Mouse (Mus musculus) inflammation-experienced regulatory T-cells (primary cell): ENCODE data around the gene Ddb2. TPM values are rescaled to one million over a fixed set of nuclear protein-coding genes. Genes with fewer than 3 reads are reported as not detected.

ENCODE experiments used
- polyA plus RNA-seq, 2 experiments: library from polyadenylated mRNA; unstranded; fragments of 100-300 nt; shearing (Covaris generic); gene quantifications; one replicate each; pipeline ENCODE4 v1.2.1; 2017

The Ddb2 gene
- polyA plus RNA-seq: 10 to 100 TPM; 78.2 to 90.7 TPM

DNA sequence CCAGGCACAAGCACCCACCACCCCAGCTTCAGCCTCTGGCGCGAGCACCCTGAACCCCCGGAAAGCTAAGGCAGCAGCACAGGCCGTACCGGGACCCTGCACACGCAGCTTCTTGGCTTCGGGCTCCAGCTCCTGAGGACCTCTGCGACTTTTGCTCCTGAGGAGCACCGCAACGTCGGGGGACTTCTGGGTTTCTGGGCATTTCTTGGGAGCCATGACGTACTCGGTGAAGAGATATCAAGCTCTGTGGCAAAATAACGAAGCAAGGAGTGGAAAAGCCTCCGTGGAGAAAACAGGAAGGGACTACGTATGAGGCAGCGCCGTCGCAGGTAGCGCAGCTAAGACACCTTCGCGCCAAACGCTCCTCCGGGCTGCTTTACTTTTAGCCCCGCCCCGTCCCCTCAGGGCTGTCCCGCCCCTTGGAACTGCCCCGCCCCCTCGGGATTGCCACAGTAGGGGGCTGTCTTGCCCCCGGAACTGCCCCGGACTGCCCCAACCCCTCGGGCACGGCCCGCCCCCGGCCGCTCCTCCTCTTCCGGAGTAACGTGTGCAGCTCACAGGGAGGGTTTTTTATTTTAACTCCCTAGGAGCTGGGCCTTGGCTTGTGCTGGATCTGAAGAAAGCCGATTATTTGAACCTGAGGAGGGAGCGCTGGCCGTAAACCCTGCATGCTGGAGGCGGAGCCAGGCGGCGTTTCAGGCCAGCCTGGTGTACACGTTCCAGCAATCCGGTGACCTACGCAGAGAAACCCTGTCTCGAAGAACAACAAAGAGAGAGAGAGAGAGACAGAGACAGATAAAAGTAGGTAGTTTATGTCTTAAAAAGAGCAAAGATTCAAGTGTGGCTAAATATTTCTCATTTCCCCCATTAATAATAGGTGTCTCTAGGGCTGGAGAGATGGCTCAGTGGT, at the start of gene Ddb2:
TSS of gene Ddb2 (minus strand) at position 382 of the 910 bp plus-strand sequence.

DNA sequence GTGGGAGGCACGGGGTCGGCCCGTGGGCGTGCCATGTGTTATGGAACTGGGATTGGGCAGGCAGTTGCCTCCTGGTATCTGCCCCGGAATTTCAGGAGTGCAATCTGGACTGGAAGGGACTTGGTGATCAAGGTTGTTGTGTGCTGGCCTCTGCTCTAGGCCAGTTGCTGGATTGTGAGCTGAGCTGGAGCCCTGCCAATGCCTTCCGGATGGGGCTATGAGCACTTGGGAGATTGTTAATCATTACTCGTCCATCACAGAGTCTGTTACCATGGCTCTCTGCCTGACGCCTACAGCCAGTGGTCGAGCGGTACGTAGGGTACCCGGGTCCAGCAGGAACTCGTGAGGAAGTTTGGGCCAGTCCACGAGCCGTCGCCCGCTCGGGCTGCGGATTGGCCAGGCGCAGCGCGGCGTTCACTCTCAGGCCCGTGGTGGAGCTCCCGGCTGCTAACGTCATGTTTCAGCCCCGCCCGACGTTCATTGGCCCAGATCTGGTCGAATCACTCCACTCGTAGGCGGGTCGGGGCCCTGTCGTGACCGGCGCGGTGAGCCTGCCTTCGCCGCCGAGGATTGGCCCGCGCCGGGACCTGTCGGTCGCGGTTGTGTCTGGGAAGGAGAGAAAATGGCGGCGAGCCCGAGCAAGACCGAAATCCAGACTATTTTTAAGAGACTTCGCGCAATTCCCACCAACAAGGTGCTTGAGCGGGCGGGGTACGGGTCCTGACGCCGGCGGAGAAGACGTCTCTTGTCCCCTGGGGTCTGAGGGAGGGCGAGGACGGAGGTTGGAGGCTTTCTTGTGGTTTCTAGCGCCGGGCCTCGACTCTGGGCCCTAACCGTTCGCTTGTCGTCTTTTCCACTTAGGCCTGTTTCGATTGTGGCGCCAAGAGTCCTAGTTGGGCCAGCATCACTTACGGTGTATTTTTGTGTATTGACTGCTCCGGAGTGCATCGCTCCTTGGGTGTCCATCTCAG, 28.2 kb upstream of the Ddb2 start, which contains the start of gene Arfgap2:
TSS of gene Arfgap2 (plus strand) at position 264 of the 971 bp plus-strand sequence.

DNA sequence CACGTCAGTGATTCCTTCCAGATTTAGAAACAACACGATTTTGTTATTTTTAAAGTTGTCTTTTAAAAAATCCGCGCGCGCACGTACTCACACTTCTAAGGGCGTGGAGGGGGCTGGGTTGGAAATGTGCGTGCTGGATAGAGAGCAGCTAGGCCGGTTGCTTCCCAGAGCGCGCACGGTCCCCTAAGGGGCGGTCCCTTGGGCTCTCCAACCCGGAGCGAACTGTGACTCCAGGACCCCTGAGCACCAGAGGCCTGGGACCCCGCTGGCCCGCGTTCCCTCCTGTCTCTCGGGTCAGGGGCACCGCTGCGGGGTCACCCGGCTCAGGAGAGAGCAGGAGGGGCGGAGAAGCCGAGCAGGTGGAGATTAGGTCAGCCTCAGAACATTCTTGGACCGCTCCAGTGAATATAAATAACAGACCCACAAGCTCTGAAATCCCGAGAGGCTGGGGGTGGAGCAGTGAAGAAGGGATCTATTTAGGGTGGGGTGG, 18.9 kb upstream of the Ddb2 start, which contains the start of gene Pacsin3:
TSS of gene Pacsin3 (plus strand) at position 294 of the 490 bp plus-strand sequence.

DNA sequence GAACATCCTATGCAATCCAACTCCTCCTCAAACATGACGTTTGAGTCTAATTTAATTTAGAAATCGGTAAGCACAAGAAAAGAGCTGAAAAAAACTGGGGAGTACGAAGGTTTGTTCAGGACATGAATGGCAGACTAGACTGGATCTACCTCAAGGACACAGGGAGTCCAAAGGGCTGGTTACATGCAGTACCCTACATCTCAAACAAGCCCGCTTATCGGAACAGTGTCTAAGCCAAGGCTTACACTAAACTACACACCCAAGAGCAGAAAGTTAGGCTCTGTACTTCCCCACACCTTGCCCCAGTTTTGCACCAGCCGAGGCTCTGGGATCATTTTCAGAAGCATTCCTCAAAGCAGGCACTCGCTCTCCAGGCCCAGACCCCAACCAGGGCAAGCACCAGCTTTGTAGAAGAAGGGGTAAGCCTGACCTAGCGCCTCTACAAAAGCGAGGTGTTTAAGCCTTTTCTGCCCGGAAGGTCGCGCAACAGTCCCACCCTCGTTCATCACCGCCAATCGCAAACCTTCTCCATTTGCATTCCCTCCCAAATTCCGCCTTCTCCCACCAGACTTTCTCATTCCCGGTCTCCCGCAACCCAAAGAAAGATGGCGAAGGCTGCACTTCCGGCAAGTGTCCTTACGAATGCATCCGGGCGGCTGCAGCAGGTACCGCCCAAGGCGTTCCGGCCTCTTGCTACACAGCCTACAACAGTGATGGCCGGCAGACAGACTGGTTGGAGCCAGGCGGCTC, 34.4 kb downstream of the Ddb2 start, which contains the start of the genes Nr1h3 and Acp2:
TSS of gene Nr1h3 (minus strand) at position 613 of the 750 bp plus-strand sequence.
TSS of gene Acp2 (plus strand) at position 664 of the 750 bp plus-strand sequence.

DNA sequence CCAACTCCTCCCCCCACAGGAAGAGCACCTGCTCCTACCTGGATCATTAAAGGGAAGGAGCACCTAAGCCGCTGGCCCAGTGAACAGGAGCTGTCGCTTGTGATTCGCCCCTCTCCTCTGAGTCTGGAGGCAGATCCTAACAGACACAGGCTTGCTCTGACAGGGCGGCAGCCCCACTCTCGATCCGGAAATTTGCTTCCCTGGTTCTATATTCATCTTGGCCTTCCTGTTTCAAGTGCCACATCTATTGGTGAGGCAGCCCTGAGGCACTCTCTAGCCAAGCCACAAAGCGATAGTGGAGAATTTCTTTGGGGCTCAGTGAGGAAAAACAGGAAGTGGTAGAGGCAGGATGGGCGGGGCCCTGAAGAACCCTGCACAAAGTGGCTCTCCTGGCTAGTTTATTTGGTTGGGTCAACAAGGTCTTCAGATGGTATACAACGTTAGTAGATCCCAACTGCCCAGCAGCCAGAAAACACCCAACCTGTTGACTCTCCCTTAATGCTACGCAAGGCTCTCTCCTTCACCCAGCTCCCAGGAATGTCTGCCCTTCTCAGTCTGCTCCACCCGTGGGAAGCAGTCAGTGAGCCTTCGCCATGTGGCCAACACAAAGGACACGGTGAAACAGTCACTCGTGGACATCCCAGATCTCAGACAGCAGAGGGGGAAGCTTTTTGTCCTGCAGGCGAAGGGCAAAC, 52.9 kb downstream of the Ddb2 start, which contains the start of gene Madd:
TSS of gene Madd (minus strand) at position 127 of the 695 bp plus-strand sequence.

Other genes starting within 250 kb of the Ddb2 start
- gene Rapsn, start 201.4 kb downstream of the Ddb2 start, polyA plus RNA-seq: 1 to 10 TPM; 1.2 to 9.4 TPM
- gene Psmc3, start 183.0 kb downstream of the Ddb2 start, polyA plus RNA-seq: 100 to 1,000 TPM; 257 to 287 TPM
- 10 to 100 TPM; 45.1 to 53.8 TPM for gene Slc39a13, start 166.6 kb downstream of the Ddb2 start, polyA plus RNA-seq
- 1 to 10 TPM in 1 of 2 experiments, under 1 TPM in 1; 0.53 to 5.9 TPM for gene Spi1, start 154.6 kb downstream of the Ddb2 start, polyA plus RNA-seq
- gene Mybpc3, start 118.8 kb downstream of the Ddb2 start, polyA plus RNA-seq: under 1 TPM; 0.13 to 0.82 TPM
- 100 to 1,000 TPM; 117 to 151 TPM for gene Madd, start 53.1 kb downstream of the Ddb2 start, polyA plus RNA-seq
- gene Nr1h3, start 34.1 kb downstream of the Ddb2 start, polyA plus RNA-seq: 1 to 10 TPM in 1 of 2 experiments, under 1 TPM in 1; 0.27 to 2.1 TPM
- gene Acp2, start 34.1 kb downstream of the Ddb2 start, polyA plus RNA-seq: 10 to 100 TPM; 18.0 to 19.7 TPM
- gene Pacsin3, start 19.0 kb upstream of the Ddb2 start, polyA plus RNA-seq: 1 to 10 TPM; 1.4 to 1.9 TPM
- 100 to 1,000 TPM; 109 to 121 TPM for gene Arfgap2, start 28.0 kb upstream of the Ddb2 start, polyA plus RNA-seq
- 10 to 100 TPM; 12.5 to 23.5 TPM for gene 1110051M20Rik, start 207.7 kb upstream of the Ddb2 start, polyA plus RNA-seq
- under 1 TPM; 0.17 to 0.89 TPM for gene Lrp4, start 220.5 kb upstream of the Ddb2 start, polyA plus RNA-seq